In the genomic region with DNA sequence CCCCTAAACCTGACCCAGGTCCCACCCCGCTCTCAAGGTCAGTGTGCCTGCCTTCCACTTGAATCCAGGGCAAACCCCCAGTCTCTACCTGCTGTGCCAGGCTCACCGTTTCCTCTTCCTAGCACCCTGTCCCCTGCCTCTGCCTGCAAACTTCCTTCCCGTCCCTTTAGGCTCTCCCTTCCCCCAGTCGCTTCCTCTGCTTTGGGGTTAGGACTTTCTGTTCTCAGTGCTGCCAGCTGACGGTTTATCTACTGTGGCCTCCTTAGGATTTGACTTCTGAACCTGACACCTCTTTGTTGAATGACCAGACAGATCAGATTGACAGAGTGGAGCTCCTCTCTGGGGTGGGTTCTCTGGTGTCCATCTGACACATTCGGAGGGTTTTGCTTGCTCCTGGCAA, we compare ENCODE assay signal across 10 mouse cellular contexts. TPM values are rescaled to one million over a fixed set of nuclear protein-coding genes. Genes with fewer than 3 reads are reported as not detected.
DNase-seq lines count a peak whose midpoint lies in the region; ATAC-seq lines count a peak whose summit lies in the region.
"Had no signal": no experiment of that assay in that cellular context is flagged by ENCODE, and none has a peak within 500 bp of the region (broad histone marks: within the 10 kb centered on the region; RNA-seq: fewer than 3 reads in every experiment).

No protein-coding gene starts in this region.

- H3K9me3 ChIP-seq in kidney, embryonic 14.5 days (ENCODE audit: control insufficient read depth, low read length), result no peaks in the 10 kb centered on the region
- no peaks in the 10 kb centered on the region for H3K9me3 ChIP-seq in lung, embryonic 16.5 days (ENCODE audit: control insufficient read depth, low read length)
- H3K9me3 ChIP-seq: liver, embryonic 15.5 days had no signal

- H3K27me3 ChIP-seq in kidney, embryonic 14.5 days (ENCODE audit: control insufficient read depth, insufficient read depth, low read length), result peaks cover 13% of the 10 kb centered on the region
- peaks cover 27% of the 10 kb centered on the region for H3K27me3 ChIP-seq in lung, embryonic 16.5 days (ENCODE audit: control insufficient read depth, insufficient read depth, low read depth, low read length)

- H3K9ac ChIP-seq in kidney, embryonic 14.5 days (ENCODE audit: low read depth, low read length), result no peak overlapping the region
- no peak overlapping the region for H3K9ac ChIP-seq in lung, embryonic 16.5 days (ENCODE audit: low read length)
- H3K9ac ChIP-seq: liver, embryonic 15.5 days had no signal

- peaks cover 7% of the 10 kb centered on the region; the same call in 1 of the 2 replicates for H3K4me1 ChIP-seq in kidney, embryonic 14.5 days (ENCODE audit: control insufficient read depth, insufficient read depth, low read length)
- H3K4me1 ChIP-seq in lung, embryonic 16.5 days (replicated peaks; ENCODE audit: control insufficient read depth, insufficient read depth, low read length), result peaks cover 4% of the 10 kb centered on the region

- WGBS in kidney, embryonic 14.5 days, result 43% methylated on average over 6 of the region's 6 CpGs
- WGBS in lung, embryonic 16.5 days, result 24% methylated on average over 6 of the region's 6 CpGs

- no peak overlapping the region for H3K27ac ChIP-seq in kidney, embryonic 14.5 days (ENCODE audit: low read depth, low read length)
- no peak overlapping the region for H3K27ac ChIP-seq in lung, embryonic 16.5 days (ENCODE audit: low read length)
- H3K27ac ChIP-seq: liver, embryonic 15.5 days; stomach, postnatal 0 days had no signal

- DNase-seq in kidney, adult 11 months, result peak; percentile 46
- DNase-seq in kidney, adult 9 months, result peak; percentile 81
- DNase-seq in thymus, postnatal 10 days (ENCODE audit: low spot score in 2 of 2), result peak; percentile 16 to 38
- DNase-seq in left cerebral cortex, adult 9 months (ENCODE audit: low spot score in 2 of 2), result no peak
- DNase-seq in urinary bladder, adult 2 months (ENCODE audit: low spot score), result no peak
- DNase-seq in ovary, postnatal 10 days (ENCODE audit: low spot score), result no peak

- H3K4me3 ChIP-seq in kidney, embryonic 14.5 days (ENCODE audit: low read length), result no peak overlapping the region
- H3K4me3 ChIP-seq in lung, embryonic 16.5 days (ENCODE audit: low read length), result no peak overlapping the region
- H3K4me3 ChIP-seq: liver, embryonic 15.5 days had no signal

- H3K36me3 ChIP-seq in kidney, embryonic 14.5 days (ENCODE audit: control insufficient read depth, insufficient read depth, low read length), result no peaks in the 10 kb centered on the region
- H3K36me3 ChIP-seq in lung, embryonic 16.5 days (ENCODE audit: control insufficient read depth, insufficient read depth, low read length), result no peaks in the 10 kb centered on the region
- H3K36me3 ChIP-seq: liver, embryonic 15.5 days had no signal

- no peak for ATAC-seq in kidney, embryonic 14.5 days (ENCODE audit: low FRiP score, low TSS enrichment)
- ATAC-seq in lung, embryonic 16.5 days (ENCODE audit: low read depth), result 0 out of 2 replicates have a peak, but pooled peaks have one; percentile 41

- H3K4me2 ChIP-seq in kidney, embryonic 14.5 days (replicated peaks; ENCODE audit: low read depth, low read length), result no peak overlapping the region
- no peak overlapping the region for H3K4me2 ChIP-seq in lung, embryonic 16.5 days (ENCODE audit: low read depth, low read length)
- H3K4me2 ChIP-seq: liver, embryonic 15.5 days had no signal

RNA-seq across cellular contexts. Expression of a gene that starts 12.8 kb away (rescaled TPM):
- 1,829 and 1,880 TPM in 2 replicates for polyA plus RNA-seq in kidney, embryonic 14.5 days (2014; fragmentation: Nextera tagmentation; extraction: Ambion mirVana)
- polyA plus RNA-seq in lung, embryonic 16.5 days (2015; fragmentation: Nextera tagmentation; extraction: Ambion mirVana), result 1,638 and 1,729 TPM in 2 replicates
- polyA plus RNA-seq in urinary bladder, adult 2 months (2012; rRNA removed), result 67.0 and 104 TPM in 2 replicates

RNA-seq across cellular contexts. Expression of a gene that starts 41.2 kb away (rescaled TPM):
- polyA plus RNA-seq in kidney, embryonic 14.5 days (2014; fragmentation: Nextera tagmentation; extraction: Ambion mirVana), result 0.57 and 0.73 TPM in 2 replicates
- 6.9 and 8.7 TPM in 2 replicates for polyA plus RNA-seq in lung, embryonic 16.5 days (2015; fragmentation: Nextera tagmentation; extraction: Ambion mirVana)
- polyA plus RNA-seq in urinary bladder, adult 2 months (2012; rRNA removed), result 40.0 and 42.7 TPM in 2 replicates

RNA-seq across cellular contexts. Expression of a gene that starts 55.5 kb away (rescaled TPM):
- polyA plus RNA-seq in kidney, embryonic 14.5 days (2014; fragmentation: Nextera tagmentation; extraction: Ambion mirVana), result 5.9 and 20.7 TPM in 2 replicates
- polyA plus RNA-seq in lung, embryonic 16.5 days (2015; fragmentation: Nextera tagmentation; extraction: Ambion mirVana), result 14.5 and 15.7 TPM in 2 replicates
- polyA plus RNA-seq in urinary bladder, adult 2 months (2012; rRNA removed), result 0.44 and 0.72 TPM in 2 replicates

RNA-seq across cellular contexts. Expression of a gene that starts 59.2 kb away (rescaled TPM):
- polyA plus RNA-seq in kidney, embryonic 14.5 days (2014; fragmentation: Nextera tagmentation; extraction: Ambion mirVana), result 8.4 and 12.3 TPM in 2 replicates
- 14.3 and 14.6 TPM in 2 replicates for polyA plus RNA-seq in lung, embryonic 16.5 days (2015; fragmentation: Nextera tagmentation; extraction: Ambion mirVana)
- 37.9 and 39.9 TPM in 2 replicates for polyA plus RNA-seq in urinary bladder, adult 2 months (2012; rRNA removed)

Comparison
In these comparisons a context has a peak if more than half of its experiments do, and no peak if none do; other contexts are left out.
1. DNase-seq: peak in kidney, adult 11 months (single experiment), kidney, adult 9 months (single experiment) and thymus, postnatal 10 days (2 of 2); none in left cerebral cortex, adult 9 months (0 of 2), urinary bladder, adult 2 months (single experiment) and ovary, postnatal 10 days (single experiment).
2. RNA of a gene that starts 12.8 kb away (polyA plus RNA-seq): 1,829 to 1,880 TPM in kidney, embryonic 14.5 days and 1,638 to 1,729 TPM in lung, embryonic 16.5 days; 67.0 to 104 TPM in urinary bladder, adult 2 months; every median in the first group is over 10 times any median in the second.